Mouse (Mus musculus) forebrain, postnatal 0 days (tissue): ENCODE measurements around the gene Pon3. TPM values are rescaled to one million over a fixed set of nuclear protein-coding genes. Genes with fewer than 3 reads are reported as not detected.
"Not testable (repeated sequence)": the region's sequence is repeated elsewhere in the genome, so short reads cannot be mapped to it uniquely, and the experiment has no call there.

Experiments
- ATAC-seq: fragments of 200-750 bp; cut with Nextera tagmentation; 2 replicates; pipeline ENCODE4 v1.8.0; 2017; ENCODE audit warnings: mild to moderate bottlenecking, moderate library complexity
- DNase-seq: peaks from one replicate; pipeline ENCODE4 v3.0.0-alpha.2; 2015
- H3K27ac ChIP-seq: fragments of 300-500 bp; sonication (generic); 2 replicates; pipeline ENCODE4 v1.5.1; 2014; ENCODE audit warnings: low read depth, mild to moderate bottlenecking, antibody characterized with exemption, low read length, moderate library complexity, mixed read lengths
- H3K27me3 ChIP-seq: fragments of 300-500 bp; sonication (generic); 2 replicates; pipeline ENCODE4 v1.6.1; 2014; ENCODE audit warnings: mild to moderate bottlenecking, low read length, mixed read lengths; ENCODE audit not compliant: insufficient read depth
- H3K36me3 ChIP-seq: fragments of 300-500 bp; sonication (generic); 2 replicates; pipeline ENCODE4 v1.6.1; 2014; ENCODE audit warnings: mild to moderate bottlenecking, moderate library complexity; ENCODE audit not compliant: insufficient read depth
- H3K4me1 ChIP-seq: fragments of 300-500 bp; sonication (generic); 2 replicates; pipeline ENCODE4 v1.6.1; 2014; ENCODE audit warnings: antibody characterized with exemption; ENCODE audit not compliant: insufficient read depth
- H3K4me2 ChIP-seq: fragments of 300-500 bp; sonication (generic); 2 replicates; pipeline ENCODE4 v1.6.1; 2014; ENCODE audit warnings: low read depth, mild to moderate bottlenecking, moderate library complexity
- H3K4me3 ChIP-seq: fragments of 300-500 bp; sonication (generic); 2 replicates; pipeline ENCODE4 v1.5.1; 2014; ENCODE audit warnings: low read depth, low read length, mixed read lengths
- H3K9ac ChIP-seq: fragments of 300-500 bp; sonication (generic); 2 replicates; pipeline ENCODE4 v1.6.1; 2014; ENCODE audit warnings: mild to moderate bottlenecking
- H3K9me3 ChIP-seq: fragments of 300-500 bp; sonication (generic); 2 replicates; pipeline ENCODE4 v1.6.1; 2016; ENCODE audit warnings: low read length
- CTCF ChIP-seq: sonication (generic); IDR thresholded peaks from 2 replicates; pipeline ENCODE4 v1.5.1; 2016; ENCODE audit warnings: antibody characterized with exemption, control low read depth, low read depth
- WGBS: fragments of 180-500 bp; shearing (Covaris S2); extraction: QIAGEN DNeasy Blood & Tissue Kit; methylation state at CpG from one replicate; pipeline ENCODE4 v1.1.7; 2014; 5-methylcytosine and 5-hydroxymethylcytosine counted together
- polyA plus RNA-seq: library from polyadenylated mRNA; unstranded; fragments of >200 nt; fragmentation: Nextera tagmentation; extraction: Ambion mirVana; gene quantifications from 2 replicates; pipeline ENCODE4 v1.2.1, GENCODE M21; 2015
- total RNA-seq: library from RNA; depleted of rRNA; stranded (reverse); fragments of >200 nt; gene quantifications from 2 replicates; pipeline ENCODE4 v1.2.3, GENCODE M21; 2014

The Pon3 gene
- total and polyA plus RNA-seq, 2 experiments from 2014 or later, result 3.9 to 4.7 TPM

DNA sequence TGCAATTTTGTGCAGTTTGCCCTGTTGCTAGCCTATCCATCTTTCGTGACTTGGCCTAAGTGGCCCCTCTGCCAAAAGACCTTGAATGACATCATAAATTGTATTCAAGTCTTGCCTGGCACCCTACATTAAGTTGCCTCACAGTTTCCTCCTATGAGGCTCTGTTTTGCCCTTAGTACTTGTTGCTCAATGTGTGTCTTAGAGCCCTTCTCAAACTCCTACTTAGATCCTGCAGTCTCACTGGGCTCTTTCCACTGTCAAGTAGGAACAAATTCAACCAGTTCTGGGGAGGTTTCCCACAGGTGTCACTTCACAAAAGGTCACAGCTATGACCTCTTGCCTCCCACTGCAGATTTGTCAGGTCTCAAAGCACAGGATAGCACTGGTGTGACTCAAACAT is 22.3 kb downstream of the Pon3 start:
- no peak overlapping the region for H3K4me3 ChIP-seq
- H3K4me2 ChIP-seq, result no peak overlapping the region
- no peak for TF ChIP-seq CTCF
- no peaks in the 10 kb centered on the region for H3K27me3 ChIP-seq
- no peaks in the 10 kb centered on the region for H3K4me1 ChIP-seq
- H3K9ac ChIP-seq, result no peak overlapping the region
- H3K9me3 ChIP-seq, result no peaks in the 10 kb centered on the region
- no peak overlapping the region for H3K27ac ChIP-seq
- no peak for DNase-seq
- no peaks in the 10 kb centered on the region for H3K36me3 ChIP-seq
- ATAC-seq, result no peak
- 87% methylated on average over 1 of the region's 1 CpGs for WGBS

DNA sequence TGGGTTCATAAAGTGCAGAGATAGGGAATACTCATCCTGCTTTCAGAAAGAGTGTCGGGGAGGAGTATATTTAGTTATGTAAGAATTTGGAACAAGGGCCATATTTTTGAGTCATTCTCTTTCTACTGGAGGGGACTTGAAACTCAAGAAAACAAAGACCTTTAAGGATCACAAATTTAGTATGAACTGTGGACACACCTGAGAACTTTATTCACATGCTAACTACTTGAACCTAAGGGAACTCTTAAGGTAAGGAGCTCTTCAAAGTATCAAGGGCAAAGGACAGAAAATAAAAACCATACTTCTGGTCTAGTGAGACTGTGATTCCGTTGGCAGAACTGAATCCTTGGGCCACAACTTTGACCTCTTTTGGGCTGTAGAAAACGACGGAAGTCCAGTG is 24.1 kb downstream of the Pon3 start:
- no peak for ATAC-seq
- no peak for TF ChIP-seq CTCF
- H3K4me1 ChIP-seq, result no peaks in the 10 kb centered on the region
- H3K27me3 ChIP-seq, result no peaks in the 10 kb centered on the region
- no peak overlapping the region for H3K9ac ChIP-seq
- no peaks in the 10 kb centered on the region for H3K36me3 ChIP-seq
- H3K27ac ChIP-seq, result no peak overlapping the region
- H3K4me2 ChIP-seq, result no peak overlapping the region
- H3K4me3 ChIP-seq, result no peak overlapping the region
- no peaks in the 10 kb centered on the region for H3K9me3 ChIP-seq
- DNase-seq, result no peak
- WGBS, result 92% methylated on average over 4 of the region's 4 CpGs

DNA sequence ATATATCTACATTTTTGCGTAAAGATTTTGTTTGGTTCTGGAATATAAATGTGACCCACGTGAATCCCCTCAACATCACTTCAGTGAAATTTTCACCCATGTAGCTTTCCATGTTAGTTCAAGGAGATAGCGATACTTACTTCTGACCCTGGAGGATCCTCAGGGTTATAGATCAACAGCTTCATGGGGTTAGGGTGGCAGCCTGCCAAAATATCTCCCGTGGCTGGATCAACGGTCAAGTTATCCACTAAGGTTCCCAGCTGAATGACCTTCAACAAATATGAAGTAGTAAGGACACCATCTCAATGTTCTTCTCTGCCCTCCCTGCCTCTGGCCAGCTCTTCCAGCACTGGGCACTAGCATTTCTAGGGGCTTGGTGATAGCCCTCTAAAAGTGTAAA is 25.8 kb downstream of the Pon3 start:
- DNase-seq, result no peak
- Histone ChIP-seq H3K9ac (no peak overlapping the region), H3K9me3 (no peaks in the 10 kb centered on the region), H3K4me2 (no peak overlapping the region), H3K27me3 (no peaks in the 10 kb centered on the region), H3K27ac (no peak overlapping the region), H3K4me3 (no peak overlapping the region), H3K36me3 (no peaks in the 10 kb centered on the region), H3K4me1 (no peaks in the 10 kb centered on the region)
- no peak for TF ChIP-seq CTCF
- no peak for ATAC-seq
- 90% methylated on average over 5 of the region's 5 CpGs for WGBS

DNA sequence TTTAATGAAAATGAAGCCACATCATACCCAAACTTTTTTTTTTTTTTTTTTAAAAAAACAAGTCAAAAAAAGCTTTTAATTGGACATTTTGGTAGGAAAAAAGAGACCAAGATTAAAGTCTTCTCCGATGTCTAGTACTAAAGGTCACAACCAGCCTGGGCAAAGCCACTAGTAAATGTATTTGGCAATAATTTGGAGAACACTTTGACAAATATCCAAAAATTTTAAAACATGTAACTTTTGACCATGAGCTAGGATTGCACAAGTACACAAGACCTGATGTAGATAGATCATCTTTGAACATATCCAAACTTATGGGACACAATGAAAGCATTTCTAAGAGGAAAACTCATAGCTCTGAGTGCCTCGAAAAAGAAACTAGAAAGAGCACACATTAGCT is 32.5 kb downstream of the Pon3 start:
- H3K4me2 ChIP-seq, DNase-seq, H3K36me3 ChIP-seq, H3K4me3 ChIP-seq, H3K9ac ChIP-seq, H3K27ac ChIP-seq, ATAC-seq, H3K27me3 ChIP-seq, H3K9me3 ChIP-seq, H3K4me1 ChIP-seq: not testable (repeated sequence)
- 78% methylated on average over 2 of the region's 2 CpGs for WGBS

GRCm38 (mm10) chr6:5222080-5222479 is 34.0 kb downstream of the Pon3 start:
- no peak for TF ChIP-seq CTCF
- ATAC-seq, result no peak
- no peak overlapping the region for H3K27ac ChIP-seq
- DNase-seq, result no peak
- no peaks in the 10 kb centered on the region for H3K9me3 ChIP-seq
- H3K4me2 ChIP-seq, result no peak overlapping the region
- H3K27me3 ChIP-seq, result no peaks in the 10 kb centered on the region
- H3K4me3 ChIP-seq, result no peak overlapping the region
- no peaks in the 10 kb centered on the region for H3K36me3 ChIP-seq
- no peak overlapping the region for H3K9ac ChIP-seq
- WGBS, result 74% methylated on average over 3 of the region's 3 CpGs
- H3K4me1 ChIP-seq, result no peaks in the 10 kb centered on the region

DNA sequence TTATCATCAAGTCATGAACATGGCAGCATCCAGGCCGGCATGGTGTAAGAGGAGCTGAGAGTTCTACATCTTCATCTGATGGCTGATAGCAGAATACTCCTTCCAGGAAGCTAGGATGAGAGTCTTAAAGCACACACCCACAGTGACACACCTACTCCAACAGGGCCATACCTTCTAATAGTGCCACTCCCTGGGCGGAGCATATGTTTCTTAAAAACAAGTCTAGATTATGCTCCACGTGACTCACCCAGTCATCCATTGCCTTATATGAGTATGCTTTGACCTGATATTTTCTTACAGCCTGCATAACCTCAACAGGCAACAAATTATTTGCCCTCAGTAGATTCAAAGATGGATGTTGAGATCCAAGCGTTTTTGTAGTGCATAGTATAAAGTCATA is 37.9 kb downstream of the Pon3 start:
- Histone ChIP-seq H3K4me2 (no peak overlapping the region), H3K9ac (no peak overlapping the region), H3K4me3 (no peak overlapping the region), H3K9me3 (no peaks in the 10 kb centered on the region), H3K36me3 (no peaks in the 10 kb centered on the region), H3K4me1 (no peaks in the 10 kb centered on the region), H3K27me3 (no peaks in the 10 kb centered on the region), H3K27ac (no peak overlapping the region)
- TF ChIP-seq CTCF, result no peak
- no peak for DNase-seq
- 93% methylated on average over 4 of the region's 4 CpGs for WGBS
- no peak for ATAC-seq

DNA sequence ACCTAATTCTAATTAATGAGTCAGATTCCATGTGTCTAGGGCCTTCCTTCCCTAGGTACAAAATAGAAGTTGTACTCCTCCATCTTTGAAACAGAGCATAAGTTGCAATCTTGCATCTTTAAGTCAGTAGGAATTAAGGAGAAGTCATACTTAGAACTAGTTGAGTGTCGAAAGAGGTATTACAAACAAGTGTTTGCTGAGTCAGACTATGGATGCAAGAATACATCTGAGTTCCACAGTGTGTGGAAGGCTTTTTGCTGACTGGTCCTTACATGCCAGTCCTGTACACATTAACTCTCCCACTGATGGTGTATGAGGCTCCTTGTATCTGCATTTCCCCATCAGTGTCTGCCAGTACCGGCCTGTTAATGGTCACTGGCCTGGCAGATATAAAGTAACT is 48.3 kb downstream of the Pon3 start:
- no peak for TF ChIP-seq CTCF
- Histone ChIP-seq H3K4me1 (no peaks in the 10 kb centered on the region), H3K36me3 (no peaks in the 10 kb centered on the region), H3K9me3 (no peaks in the 10 kb centered on the region), H3K4me3 (no peak overlapping the region), H3K9ac (no peak overlapping the region), H3K27ac (no peak overlapping the region), H3K4me2 (no peak overlapping the region), H3K27me3 (no peaks in the 10 kb centered on the region)
- DNase-seq, result no peak
- no peak for ATAC-seq
- 86% methylated on average over 2 of the region's 2 CpGs for WGBS

GRCm38 (mm10) chr6:5199916-5200315 is 56.2 kb downstream of the Pon3 start:
- ATAC-seq (no peak), DNase-seq (no peak)
- H3K27ac ChIP-seq, result no peak overlapping the region
- no peak overlapping the region for H3K4me2 ChIP-seq
- no peaks in the 10 kb centered on the region for H3K36me3 ChIP-seq
- no peaks in the 10 kb centered on the region for H3K4me1 ChIP-seq
- WGBS, result 89% methylated on average over 3 of the region's 3 CpGs
- no peaks in the 10 kb centered on the region for H3K27me3 ChIP-seq
- no peaks in the 10 kb centered on the region for H3K9me3 ChIP-seq
- no peak overlapping the region for H3K9ac ChIP-seq
- no peak overlapping the region for H3K4me3 ChIP-seq
- TF ChIP-seq CTCF, result no peak
